Mouse (Mus musculus): ENCODE measurements at regions not wholly inside any gene's neighbourhood (a gene's known extent, or its start where the extent isn't known, plus 50 kb on each side); places are given as distances from the start of the nearest gene placed in this dataset.

DNA sequence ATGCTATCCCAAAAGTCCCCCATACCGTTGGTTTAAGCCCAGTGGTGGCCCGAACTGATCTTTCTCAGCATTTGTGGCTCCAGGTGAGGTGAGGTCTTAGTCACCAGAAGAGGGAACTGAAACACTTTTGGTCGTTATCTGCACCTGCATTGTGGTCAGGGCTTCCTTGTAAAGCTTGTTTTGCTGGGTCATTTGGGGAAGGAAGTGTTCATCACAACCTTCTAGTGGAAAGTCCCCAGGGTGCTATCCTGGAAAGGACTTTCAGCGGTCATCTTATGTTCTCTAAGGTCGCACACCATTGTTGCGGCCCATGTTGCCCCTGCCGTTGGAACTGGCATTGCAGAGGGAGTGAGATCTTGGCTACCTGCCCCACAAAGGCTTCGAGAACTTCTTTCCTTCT is 651.5 kb upstream of the Pcdh9 start:
- DNase-seq (ENCODE audit: low spot score), result peak; percentile 3

DNA sequence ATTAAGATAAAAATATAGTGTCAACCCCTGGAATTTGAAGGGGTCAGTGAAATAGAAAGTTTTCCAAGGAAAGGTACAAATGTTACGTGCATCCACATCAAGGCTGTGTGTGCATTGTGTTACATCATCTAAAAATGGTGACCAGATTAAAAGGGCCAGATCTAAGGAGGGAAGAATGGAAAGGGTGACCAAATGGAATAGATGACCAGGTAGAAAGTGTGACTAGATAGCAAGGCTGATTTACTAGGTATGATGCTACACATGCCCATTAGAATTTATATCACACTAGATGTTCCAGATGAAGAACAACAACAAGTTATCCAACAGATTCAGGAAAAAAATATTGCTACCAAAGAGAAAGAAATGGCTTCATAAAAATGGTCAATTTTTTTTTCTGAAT is 635.2 kb upstream of the Pcdh9 start:
- no peak for DNase-seq (ENCODE audit: low spot score)

DNA sequence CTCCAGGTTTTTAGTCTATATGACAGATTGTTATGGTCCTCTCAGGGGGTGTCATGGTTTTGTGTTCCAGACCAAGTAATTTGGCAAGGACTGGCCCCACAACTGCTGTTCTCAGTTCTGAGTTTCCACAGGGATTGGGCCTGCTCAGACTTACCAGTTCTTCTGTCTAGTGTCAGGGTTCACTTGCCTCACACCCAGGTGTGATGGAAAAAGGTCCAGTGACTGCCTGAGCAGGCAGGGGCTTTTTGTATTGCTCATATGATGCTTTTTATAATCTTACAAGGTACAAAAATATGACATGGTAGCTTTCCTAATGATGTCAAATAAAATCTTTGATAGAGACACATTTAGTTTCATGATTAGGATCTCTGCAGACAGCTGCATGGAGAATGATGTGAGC is 634.8 kb upstream of the Pcdh9 start:
- DNase-seq (ENCODE audit: low spot score), result no peak

DNA sequence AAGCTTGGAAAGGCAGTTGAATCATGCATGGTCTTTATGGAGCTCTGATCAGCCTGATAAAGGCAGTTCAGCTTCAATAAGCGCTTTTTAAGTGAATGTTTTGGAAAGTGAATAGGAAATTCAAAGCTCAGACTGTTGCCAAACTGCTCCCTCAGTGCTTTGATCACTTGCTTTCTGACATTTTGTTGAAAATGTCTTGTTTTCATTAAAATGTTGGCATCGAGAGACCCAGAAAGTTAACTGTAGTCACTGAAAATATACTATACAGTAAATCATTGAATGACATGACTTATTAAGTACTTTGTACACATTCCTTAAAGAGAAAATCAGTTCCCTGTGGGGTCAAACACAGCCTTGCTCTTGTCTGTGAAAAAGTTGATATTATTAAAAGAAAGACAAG is 631.5 kb upstream of the Pcdh9 start:
- no peak for DNase-seq (ENCODE audit: low spot score)

DNA sequence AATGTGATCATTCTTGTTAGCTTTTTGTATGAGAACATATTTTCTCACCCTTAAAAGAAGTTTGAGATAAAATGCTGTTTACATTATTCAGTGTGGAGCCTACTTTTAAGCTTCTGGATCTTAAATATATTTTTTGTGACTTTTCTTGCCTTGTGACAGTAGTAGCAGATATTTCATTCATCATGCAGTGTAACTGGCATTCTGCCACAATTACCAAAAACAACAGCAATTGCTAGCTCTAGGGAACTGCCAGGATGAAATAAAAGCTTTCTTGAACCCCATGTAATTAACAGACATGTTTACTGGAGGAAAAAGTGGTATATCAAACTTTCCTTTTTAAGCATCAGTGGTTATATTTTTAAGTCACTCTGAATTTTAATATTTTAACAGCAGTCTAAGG is 600.9 kb upstream of the Pcdh9 start:
- DNase-seq (ENCODE audit: low spot score), result no peak

DNA sequence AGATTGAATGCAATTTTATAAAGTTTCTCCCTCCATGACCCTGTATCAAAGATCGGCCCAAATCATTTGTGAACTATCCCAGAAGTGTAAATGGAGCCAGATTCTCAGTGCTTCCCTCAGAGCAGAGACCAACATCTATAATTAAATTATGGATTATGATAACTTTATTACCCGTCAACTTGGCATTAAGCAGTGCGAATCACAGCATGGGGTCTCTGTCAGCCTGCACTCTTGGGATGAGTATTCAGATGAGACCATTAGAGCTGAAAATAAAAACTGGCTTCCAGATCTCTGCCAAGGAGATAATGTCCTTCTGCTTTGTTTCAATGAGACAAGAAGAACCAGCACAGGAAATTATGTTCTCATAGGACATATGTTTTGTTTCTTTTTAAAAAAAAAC is 585.4 kb upstream of the Pcdh9 start:
- DNase-seq (ENCODE audit: low spot score), result no peak

DNA sequence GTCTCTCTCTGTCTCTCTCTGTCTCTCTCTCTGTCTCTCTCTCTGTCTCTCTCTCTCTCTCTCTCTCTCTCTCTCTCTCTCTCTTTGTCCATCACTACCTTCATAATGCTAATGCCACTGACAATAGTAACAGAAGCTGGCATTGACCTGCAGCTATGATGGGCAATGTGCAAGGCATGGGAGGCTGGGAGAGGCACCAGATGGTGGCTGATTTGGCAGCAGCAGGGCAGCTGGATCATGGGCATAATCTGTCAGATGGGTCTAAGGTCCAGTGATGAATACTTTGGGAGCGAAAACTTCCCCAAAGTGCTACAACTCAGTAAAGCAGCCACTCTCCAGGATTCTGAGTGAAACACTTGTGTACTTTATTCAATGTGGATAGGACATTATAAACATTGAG is 582.7 kb upstream of the Pcdh9 start:
- no peak for DNase-seq (ENCODE audit: low spot score)

DNA sequence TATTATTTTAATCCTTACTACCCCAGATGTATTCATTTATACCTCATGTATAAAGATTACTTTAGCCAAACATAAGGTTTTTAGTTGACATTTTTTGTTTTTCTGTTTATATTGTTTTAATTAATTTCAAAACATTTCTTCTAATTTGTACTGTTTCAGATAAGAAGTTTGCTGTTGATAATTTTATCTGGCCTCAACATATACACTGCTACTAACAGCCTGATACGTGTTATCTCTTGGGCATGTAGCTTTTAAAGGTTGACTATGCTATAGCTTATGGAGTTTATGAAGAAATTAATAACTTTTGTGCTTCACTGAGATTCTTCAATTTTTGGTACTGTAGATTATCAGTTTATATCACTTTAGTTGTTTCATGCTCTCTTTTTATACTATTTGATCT is 555.5 kb upstream of the Pcdh9 start:
- no peak for DNase-seq (ENCODE audit: low spot score)

DNA sequence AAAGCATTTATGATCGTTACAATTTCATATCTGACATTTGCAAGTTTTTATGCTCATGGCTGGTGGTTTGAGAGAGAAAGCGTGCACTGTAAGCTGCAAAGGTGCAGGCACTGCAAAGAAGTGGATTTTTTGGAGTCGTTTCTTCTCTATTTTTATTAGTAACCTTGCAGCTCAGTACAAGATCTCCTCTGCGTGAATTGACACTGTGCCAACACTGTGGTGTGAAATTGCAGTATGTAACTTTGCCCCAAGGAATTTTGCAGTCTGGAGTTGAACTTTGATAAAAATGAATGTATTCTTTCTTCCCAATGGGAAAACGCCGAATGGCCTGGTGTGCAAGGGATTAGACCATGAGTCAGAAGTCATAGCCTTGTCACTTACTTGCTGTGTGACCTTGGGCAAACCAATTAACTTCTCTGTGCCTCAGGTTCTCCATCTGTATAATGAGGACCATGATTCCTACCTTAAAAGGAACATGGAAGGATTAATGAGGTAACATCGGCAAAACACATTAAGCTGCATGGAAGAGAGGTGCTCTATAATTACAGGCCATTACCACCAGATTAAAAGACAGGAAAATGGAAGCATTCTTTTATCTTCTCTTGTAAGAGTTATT is 543.0 kb upstream of the Pcdh9 start:
- no peak for DNase-seq (ENCODE audit: low spot score)

DNA sequence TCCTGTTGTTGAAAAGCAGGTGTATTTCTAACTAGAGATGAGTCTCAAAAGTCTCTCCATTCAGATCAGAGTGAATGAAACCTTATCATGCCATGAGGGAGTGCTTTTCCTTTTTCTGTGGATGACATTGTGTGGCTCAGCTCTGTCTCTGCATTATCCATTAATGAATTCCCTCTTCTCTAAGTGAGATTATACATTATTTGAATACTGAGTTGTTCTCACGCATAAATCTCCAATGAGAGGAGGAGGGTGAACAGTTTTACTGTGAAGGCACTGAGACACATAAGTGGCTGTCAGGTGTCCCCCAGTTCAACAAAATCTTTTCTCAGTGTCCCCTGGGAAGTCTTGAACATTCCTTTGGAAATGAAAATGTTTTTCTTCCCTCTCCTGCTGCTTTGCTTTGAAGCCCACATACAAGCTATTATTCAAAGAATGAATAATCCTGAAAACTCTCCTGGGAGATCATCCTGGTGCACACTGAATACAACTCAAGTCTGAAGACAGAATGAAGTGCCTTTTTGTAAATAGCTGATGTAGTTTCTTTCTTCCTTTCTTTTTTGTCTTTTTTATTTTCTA is 537.2 kb upstream of the Pcdh9 start:
- DNase-seq (ENCODE audit: low spot score), result no peak

All from thymus, postnatal 0 days (tissue).